Mouse (Mus musculus) MEL (cell line): ENCODE data around the gene Clk1.

Source experiments
- CHD2 ChIP-seq: IDR thresholded peaks from 2 replicates; pipeline ENCODE4 v1.6.1; 2011; ENCODE audit warnings: low read length, improper control_type of control experiment
- CTCF ChIP-seq, 3 experiments: IDR thresholded peaks in 2 of 3; conservative IDR thresholded peaks in 1 of 3; 2 replicates each; pipeline ENCODE4 v1.5.1; 2011 to 2012; ENCODE audit warnings: low read length in 3 of 3, low read depth in 2 of 3, mild to moderate bottlenecking in 2 of 3, improper control_type of control experiment in 1 of 3, inconsistent platforms in 1 of 3, mixed read lengths in 1 of 3, moderate library complexity in 1 of 3; ENCODE audit not compliant: control insufficient read depth in 1 of 3, insufficient read depth in 1 of 3, poor library complexity in 1 of 3, severe bottlenecking in 1 of 3
- GATA1 ChIP-seq: IDR thresholded peaks from 2 replicates; pipeline ENCODE4 v1.6.1; 2011; ENCODE audit warnings: low read depth, low read length, improper control_type of control experiment
- HCFC1 ChIP-seq: IDR thresholded peaks from 2 replicates; pipeline ENCODE4 v1.6.1; 2012; ENCODE audit warnings: low read depth, mild to moderate bottlenecking, inconsistent platforms, low read length, improper control_type of control experiment, moderate library complexity
- MAX ChIP-seq: IDR thresholded peaks from 2 replicates; pipeline ENCODE4 v1.6.1; 2011; ENCODE audit warnings: low read length, improper control_type of control experiment
- POLR2A ChIP-seq, 2 experiments: IDR thresholded peaks; 2 replicates each; pipeline ENCODE4 v1.6.1; 2011 to 2012; ENCODE audit warnings: low read length in 2 of 2, mild to moderate bottlenecking in 2 of 2, control low read depth in 1 of 2, improper control_type of control experiment in 1 of 2, low read depth in 1 of 2, moderate library complexity in 1 of 2; ENCODE audit not compliant: control insufficient read depth in 1 of 2, insufficient read depth in 1 of 2, poor library complexity in 1 of 2
- TAL1 ChIP-seq: IDR thresholded peaks from 2 replicates; pipeline ENCODE4 v1.6.1; 2012; ENCODE audit warnings: mild to moderate bottlenecking, inconsistent platforms, low read length, moderate library complexity, mixed read lengths
- USF2 ChIP-seq, 2 experiments: IDR thresholded peaks; 2 replicates each; pipeline ENCODE4 v1.6.1; 2011 to 2012; ENCODE audit warnings: improper control_type of control experiment in 2 of 2, low read length in 2 of 2, borderline replicate concordance in 1 of 2, inconsistent platforms in 1 of 2, low read depth in 1 of 2, mild to moderate bottlenecking in 1 of 2; ENCODE audit not compliant: insufficient read depth in 1 of 2

- no peak for TF ChIP-seq POLR2A (IDR thresholded peaks at IDR 0.05; ENCODE audit: control insufficient read depth in 1 of 2, insufficient read depth in 1 of 2, low read depth in 1 of 2, low read length in 2 of 2, poor library complexity in 1 of 2)
- no peak for TF ChIP-seq CTCF (IDR thresholded peaks at IDR 0.05 in 2 of 3, conservative IDR thresholded peaks at IDR 0.05 in 1 of 3; ENCODE audit: control insufficient read depth in 1 of 3, insufficient read depth in 1 of 3, low read depth in 2 of 3, low read length in 3 of 3, poor library complexity in 1 of 3, severe bottlenecking in 1 of 3)
- TF ChIP-seq TAL1: no peak
- no peak for TF ChIP-seq HCFC1
- no peak for TF ChIP-seq USF2 (IDR thresholded peaks at IDR 0.05; ENCODE audit: borderline replicate concordance in 1 of 2, insufficient read depth in 1 of 2, low read depth in 1 of 2, low read length in 2 of 2)
- TF ChIP-seq CHD2: no peak
- no peak for TF ChIP-seq MAX
- TF ChIP-seq GATA1: no peak
These were observed 41.1 kb downstream of the Clk1 start for GRCm38 (mm10) chr1:58382586-58383281.
